Mouse (Mus musculus) thymus, adult 2 months (tissue): ENCODE data around the gene Zfp442.

ENCODE experiments used
- CTCF ChIP-seq: fragments of 200-500 bp; IDR thresholded peaks from 2 replicates; pipeline ENCODE4 v1.5.1; 2012; ENCODE audit warnings: mild to moderate bottlenecking, control low read depth, low read length, moderate library complexity, borderline replicate concordance; ENCODE audit not compliant: control insufficient read depth, poor library complexity, insufficient read depth; ENCODE audit errors: extremely low read depth
- POLR2A ChIP-seq: fragments of 200-500 bp; IDR thresholded peaks from 2 replicates; pipeline ENCODE4 v1.6.1; 2012; ENCODE audit warnings: mild to moderate bottlenecking, low read length, control low read depth, moderate library complexity; ENCODE audit not compliant: control insufficient read depth, poor library complexity, insufficient read depth; ENCODE audit errors: extremely low read depth

GRCm38 (mm10) chr2:150390198-150390597, 61.1 kb downstream of the Zfp442 start:
- TF ChIP-seq POLR2A: no peak
- TF ChIP-seq CTCF: no peak
